Mouse (Mus musculus): ENCODE results near the gene Blm. TPM values are rescaled to one million over a fixed set of nuclear protein-coding genes. Genes with fewer than 3 reads are reported as not detected.

Gene Blm
- polyA plus RNA-seq, 1 experiment, result 4.6 TPM

GRCm38 (mm10) chr7:80419278-80419677 is 115.6 kb downstream of the Blm start:
- Histone ChIP-seq H3K4me1 (ENCODE audit: control insufficient read depth, insufficient read depth, low read length) (no peaks in the 10 kb centered on the region), H3K4me3 (ENCODE audit: insufficient read depth, low read length) (no peak overlapping the region), H3K27ac (ENCODE audit: insufficient read depth, low read length) (no peak overlapping the region)
- TF ChIP-seq CTCF (IDR thresholded peaks at IDR 0.05; ENCODE audit: extremely low read depth, insufficient read depth, low read length) (no peak), POLR2A (IDR thresholded peaks at IDR 0.05; ENCODE audit: extremely low read depth, insufficient read depth, low read length) (no peak)

DNA sequence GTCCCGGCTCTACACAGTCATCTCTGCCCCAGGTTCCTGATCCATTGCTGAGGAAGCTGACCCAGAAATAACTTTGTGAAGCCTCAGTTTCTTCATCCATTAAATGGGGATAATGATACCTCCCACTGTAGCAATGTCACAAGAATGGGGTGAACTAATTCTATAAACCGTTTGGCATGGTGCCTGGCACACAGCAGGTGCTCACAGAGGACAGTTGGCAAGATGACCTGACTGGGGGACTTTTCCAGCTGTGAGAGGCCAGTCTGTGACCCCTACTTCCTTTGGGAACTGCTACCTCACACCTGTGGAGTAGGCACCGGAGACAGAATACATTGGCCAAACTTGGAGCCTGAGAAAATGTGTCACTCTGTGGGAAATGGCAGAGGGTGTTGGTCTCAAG is 116.9 kb downstream of the Blm start:
- H3K4me3 ChIP-seq (ENCODE audit: insufficient read depth, low read length), result no peak overlapping the region
- TF ChIP-seq POLR2A (IDR thresholded peaks at IDR 0.05; ENCODE audit: extremely low read depth, insufficient read depth, low read length) (no peak), CTCF (IDR thresholded peaks at IDR 0.05; ENCODE audit: extremely low read depth, insufficient read depth, low read length) (no peak)
- H3K4me1 ChIP-seq (ENCODE audit: control insufficient read depth, insufficient read depth, low read length), result no peaks in the 10 kb centered on the region
- H3K27ac ChIP-seq (ENCODE audit: insufficient read depth, low read length), result no peak overlapping the region

GRCm38 (mm10) chr7:80417601-80418000 is 117.3 kb downstream of the Blm start:
- H3K4me3 ChIP-seq (ENCODE audit: insufficient read depth, low read length), result no peak overlapping the region
- TF ChIP-seq POLR2A (IDR thresholded peaks at IDR 0.05; ENCODE audit: extremely low read depth, insufficient read depth, low read length) (no peak), CTCF (IDR thresholded peaks at IDR 0.05; ENCODE audit: extremely low read depth, insufficient read depth, low read length) (no peak)
- no peaks in the 10 kb centered on the region for H3K4me1 ChIP-seq (ENCODE audit: control insufficient read depth, insufficient read depth, low read length)
- H3K27ac ChIP-seq (ENCODE audit: insufficient read depth, low read length), result no peak overlapping the region

- H3K27ac ChIP-seq (ENCODE audit: insufficient read depth, low read length), result no peak overlapping the region
- H3K4me3 ChIP-seq (ENCODE audit: insufficient read depth, low read length), result no peak overlapping the region
- no peaks in the 10 kb centered on the region for H3K4me1 ChIP-seq (ENCODE audit: control insufficient read depth, insufficient read depth, low read length)
- no peak for TF ChIP-seq POLR2A (IDR thresholded peaks at IDR 0.05; ENCODE audit: extremely low read depth, insufficient read depth, low read length)
- no peak for TF ChIP-seq CTCF (IDR thresholded peaks at IDR 0.05; ENCODE audit: extremely low read depth, insufficient read depth, low read length)
Observed at GRCm38 (mm10) chr7:80416969-80417368, 118.0 kb downstream of the Blm start.

GRCm38 (mm10) chr7:80414303-80414855 is 120.5 kb downstream of the Blm start:
- no peak overlapping the region for H3K4me3 ChIP-seq (ENCODE audit: insufficient read depth, low read length)
- TF ChIP-seq CTCF (IDR thresholded peaks at IDR 0.05; ENCODE audit: extremely low read depth, insufficient read depth, low read length), result no peak
- TF ChIP-seq POLR2A (IDR thresholded peaks at IDR 0.05; ENCODE audit: extremely low read depth, insufficient read depth, low read length), result no peak
- no peaks in the 10 kb centered on the region for H3K4me1 ChIP-seq (ENCODE audit: control insufficient read depth, insufficient read depth, low read length)
- H3K27ac ChIP-seq (ENCODE audit: insufficient read depth, low read length), result no peak overlapping the region

DNA sequence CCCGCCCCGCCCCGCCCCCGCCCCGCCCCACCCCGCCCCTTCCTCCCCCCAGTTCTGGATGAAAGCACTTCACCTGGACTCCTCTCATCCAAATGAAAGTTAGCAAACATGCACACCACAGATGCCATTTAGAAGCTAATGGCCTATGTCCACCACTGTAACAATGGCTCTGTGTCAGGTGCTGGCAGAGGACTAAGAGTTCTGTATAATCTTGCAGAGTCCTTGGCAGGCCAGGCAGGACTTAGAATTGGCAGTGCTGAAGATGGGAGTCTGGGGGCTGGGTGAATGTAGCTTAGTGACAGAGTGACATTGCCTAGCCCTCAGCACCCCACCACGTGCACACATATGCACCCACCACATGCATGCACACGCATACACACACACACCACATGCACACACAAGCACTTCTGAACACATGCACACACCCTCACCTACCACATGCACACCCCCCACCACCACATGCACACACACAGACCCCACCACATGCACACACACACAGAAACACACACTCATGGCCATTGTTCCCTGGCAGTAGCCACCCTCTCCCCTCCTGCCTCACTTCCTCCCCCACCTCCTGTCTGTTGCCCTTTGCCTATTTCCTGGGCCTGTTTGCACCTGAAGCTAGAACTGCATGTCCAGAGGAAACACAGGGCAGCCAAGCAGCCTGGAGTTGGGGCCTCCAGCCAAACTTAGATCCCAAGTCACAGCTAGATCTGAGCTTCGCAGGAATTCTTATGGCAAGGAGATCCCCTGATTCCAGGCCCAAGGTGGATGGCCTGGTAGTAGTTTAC is 121.2 kb downstream of the Blm start:
- no peak for TF ChIP-seq POLR2A (IDR thresholded peaks at IDR 0.05; ENCODE audit: extremely low read depth, insufficient read depth, low read length)
- TF ChIP-seq CTCF (IDR thresholded peaks at IDR 0.05; ENCODE audit: extremely low read depth, insufficient read depth, low read length), result no peak
- no peak overlapping the region for H3K4me3 ChIP-seq (ENCODE audit: insufficient read depth, low read length)
- no peaks in the 10 kb centered on the region for H3K4me1 ChIP-seq (ENCODE audit: control insufficient read depth, insufficient read depth, low read length)
- H3K27ac ChIP-seq (ENCODE audit: insufficient read depth, low read length), result no peak overlapping the region

GRCm38 (mm10) chr7:80412781-80413180 is 122.1 kb downstream of the Blm start:
- TF ChIP-seq POLR2A (IDR thresholded peaks at IDR 0.05; ENCODE audit: extremely low read depth, insufficient read depth, low read length), result no peak
- no peak for TF ChIP-seq CTCF (IDR thresholded peaks at IDR 0.05; ENCODE audit: extremely low read depth, insufficient read depth, low read length)
- no peak overlapping the region for H3K4me3 ChIP-seq (ENCODE audit: insufficient read depth, low read length)
- H3K27ac ChIP-seq (ENCODE audit: insufficient read depth, low read length), result no peak overlapping the region
- H3K4me1 ChIP-seq (ENCODE audit: control insufficient read depth, insufficient read depth, low read length), result no peaks in the 10 kb centered on the region

DNA sequence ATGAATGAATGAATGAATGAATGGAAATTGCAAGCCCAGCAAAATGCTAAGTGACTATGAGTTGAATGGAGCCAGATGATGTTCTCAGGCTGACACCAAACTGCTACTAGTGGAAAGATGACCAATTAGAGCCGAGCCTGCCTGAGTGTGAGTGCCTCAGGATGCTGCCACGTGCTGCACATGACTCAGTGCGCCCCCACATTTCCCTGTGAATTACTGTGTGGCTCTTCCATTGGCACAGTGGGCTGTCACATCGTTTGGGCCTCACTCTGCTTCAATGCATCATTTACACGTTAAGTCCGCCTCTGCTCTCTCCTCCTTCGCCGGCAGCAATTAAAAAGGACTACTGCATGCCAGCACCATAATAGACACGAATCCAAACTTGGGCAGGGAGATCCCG is 122.6 kb downstream of the Blm start:
- Histone ChIP-seq H3K27ac (ENCODE audit: insufficient read depth, low read length) (no peak overlapping the region), H3K4me1 (ENCODE audit: control insufficient read depth, insufficient read depth, low read length) (no peaks in the 10 kb centered on the region), H3K4me3 (ENCODE audit: insufficient read depth, low read length) (no peak overlapping the region)
- TF ChIP-seq POLR2A (IDR thresholded peaks at IDR 0.05; ENCODE audit: extremely low read depth, insufficient read depth, low read length), result no peak
- TF ChIP-seq CTCF (IDR thresholded peaks at IDR 0.05; ENCODE audit: extremely low read depth, insufficient read depth, low read length), result no peak

DNA sequence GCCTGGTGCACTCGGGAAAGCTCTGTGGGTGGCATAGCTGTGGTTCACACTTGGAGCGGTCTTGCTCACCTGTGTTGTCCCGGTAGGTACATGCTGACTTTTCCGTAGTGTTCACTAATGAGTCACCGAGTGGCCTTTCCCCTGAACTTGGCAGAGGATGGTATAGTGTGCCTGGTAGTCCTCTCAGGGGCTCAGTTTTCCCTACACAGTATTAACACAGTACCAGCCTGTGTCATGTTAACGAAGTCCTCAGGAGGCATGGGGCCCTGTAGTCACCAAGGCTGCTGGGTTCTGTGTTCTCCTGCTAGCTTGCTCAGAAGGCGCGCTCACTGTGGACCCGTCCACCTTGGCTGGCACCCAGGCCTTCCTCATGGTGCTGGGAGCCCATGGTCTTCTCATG is 124.5 kb downstream of the Blm start:
- TF ChIP-seq CTCF (IDR thresholded peaks at IDR 0.05; ENCODE audit: extremely low read depth, insufficient read depth, low read length), result no peak
- no peak for TF ChIP-seq POLR2A (IDR thresholded peaks at IDR 0.05; ENCODE audit: extremely low read depth, insufficient read depth, low read length)
- H3K4me3 ChIP-seq (ENCODE audit: insufficient read depth, low read length), result no peak overlapping the region
- no peak overlapping the region for H3K27ac ChIP-seq (ENCODE audit: insufficient read depth, low read length)
- H3K4me1 ChIP-seq (ENCODE audit: control insufficient read depth, insufficient read depth, low read length), result no peaks in the 10 kb centered on the region

DNA sequence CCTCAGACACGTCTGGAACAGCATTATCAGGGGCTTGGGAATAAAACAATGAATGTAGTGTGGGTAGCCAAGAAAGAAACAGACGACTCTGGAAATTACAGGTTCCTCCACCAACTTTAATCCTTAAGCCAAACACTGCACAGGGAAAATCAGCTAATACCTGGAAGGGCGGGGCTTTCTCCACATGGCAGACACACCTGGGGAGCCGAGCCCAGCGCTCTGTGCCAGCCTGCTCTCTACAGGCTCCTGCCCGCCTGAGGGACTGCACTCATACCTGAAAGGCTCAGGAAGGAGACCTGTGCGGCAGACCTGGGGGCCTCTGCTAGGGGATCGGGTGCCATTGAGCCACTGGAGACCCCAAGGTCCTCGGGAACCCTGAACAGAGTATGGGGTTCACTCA is 127.2 kb downstream of the Blm start:
- Histone ChIP-seq H3K4me1 (ENCODE audit: control insufficient read depth, insufficient read depth, low read length) (no peaks in the 10 kb centered on the region), H3K27ac (ENCODE audit: insufficient read depth, low read length) (no peak overlapping the region), H3K4me3 (ENCODE audit: insufficient read depth, low read length) (no peak overlapping the region)
- TF ChIP-seq POLR2A (IDR thresholded peaks at IDR 0.05; ENCODE audit: extremely low read depth, insufficient read depth, low read length) (no peak), CTCF (IDR thresholded peaks at IDR 0.05; ENCODE audit: extremely low read depth, insufficient read depth, low read length) (no peak)
